Mouse (Mus musculus) lung, adult 2 months (tissue): ENCODE measurements around the gene Gm8882. TPM values are rescaled to one million over a fixed set of nuclear protein-coding genes. Genes with fewer than 3 reads are reported as not detected.
"Not testable (repeated sequence)": the region's sequence is repeated elsewhere in the genome, so short reads cannot be mapped to it uniquely, and the experiment has no call there.

Experiments
- DNase-seq: peaks from one replicate; pipeline ENCODE4 v3.0.0; 2022
- H3K4me1 ChIP-seq: fragments of 200-500 bp; 2 replicates; pipeline ENCODE4 v1.6.1; 2011; ENCODE audit warnings: low read length; ENCODE audit not compliant: control insufficient read depth, insufficient read depth
- H3K4me3 ChIP-seq: fragments of 200-500 bp; replicated peaks from 2 replicates; pipeline ENCODE3; 2011; ENCODE audit warnings: low read depth, mild to moderate bottlenecking, control low read depth, low read length; ENCODE audit errors: extremely low read depth
- WGBS: fragments of 180-500 bp; shearing (Covaris S2); methylation state at CpG from one replicate; pipeline ENCODE4 v1.1.7; 2018; 5-methylcytosine and 5-hydroxymethylcytosine counted together
- polyA plus RNA-seq: library from polyadenylated mRNA; depleted of rRNA; stranded (reverse); fragments of >200 nt; gene quantifications from 2 replicates; pipeline ENCODE4 v1.2.3, GENCODE M21; 2012; rRNA removed

Gene Gm8882
- polyA plus RNA-seq: not detected in 2 replicates

- not testable (repeated sequence) for H3K4me3 ChIP-seq, H3K4me1 ChIP-seq, DNase-seq
- 61% methylated on average over 1 of the region's 1 CpGs for WGBS
These were observed at the start of gene Gm8882 for GRCm38 (mm10) chr6:132364034-132364433. Gene Gm8882 (minus strand): TSS chr6:132364134.

- H3K4me1 ChIP-seq, DNase-seq, H3K4me3 ChIP-seq: not testable (repeated sequence)
These were observed 49.3 kb downstream of the Gm8882 start, which contains the start of gene Prpmp5 for GRCm38 (mm10) chr6:132314657-132315056. Gene Prpmp5 (minus strand): TSS chr6:132314757.

Other genes starting within 250 kb of the Gm8882 start
- gene Prb1, start 153.6 kb downstream of the Gm8882 start, polyA plus RNA-seq: not detected in 2 replicates
- gene Prpmp5, start 49.4 kb downstream of the Gm8882 start, polyA plus RNA-seq: not detected in 2 replicates
- not detected in 2 replicates for gene Prh1, start 205.7 kb upstream of the Gm8882 start, polyA plus RNA-seq
- not detected in 2 replicates for gene Prp2, start 231.8 kb upstream of the Gm8882 start, polyA plus RNA-seq